Mouse (Mus musculus) limb, embryonic 11.5 days (tissue): ENCODE data around the gene Qsox2. TPM values are rescaled to one million over a fixed set of nuclear protein-coding genes. Genes with fewer than 3 reads are reported as not detected.

Experiments
- ATAC-seq: fragments of 200-750 bp; cut with Nextera tagmentation; 2 replicates; pipeline ENCODE4 v1.8.0; 2017; ENCODE audit warnings: low read depth; ENCODE audit not compliant: insufficient number of reproducible peaks, low FRiP score, low TSS enrichment
- DNase-seq: peaks from one replicate; pipeline ENCODE4 v3.0.0-alpha.2; 2015; ENCODE audit warnings: low spot score
- H3K27ac ChIP-seq: fragments of 300-500 bp; sonication (generic); replicated peaks from 2 replicates; pipeline ENCODE4 v1.5.1; 2014; ENCODE audit warnings: low read depth, mild to moderate bottlenecking, low read length
- H3K27me3 ChIP-seq: fragments of 300-500 bp; sonication (generic); 2 replicates; pipeline ENCODE4 v1.6.1; 2014; ENCODE audit warnings: mild to moderate bottlenecking, low read length, mixed read lengths; ENCODE audit not compliant: control insufficient read depth, insufficient read depth
- H3K36me3 ChIP-seq: fragments of 300-500 bp; sonication (generic); 2 replicates; pipeline ENCODE4 v1.6.1; 2014; ENCODE audit warnings: mild to moderate bottlenecking, low read length, moderate library complexity, mixed read lengths; ENCODE audit not compliant: control insufficient read depth, insufficient read depth
- H3K4me1 ChIP-seq: fragments of 300-500 bp; sonication (generic); 2 replicates; pipeline ENCODE4 v1.6.1; 2014; ENCODE audit warnings: low read length, mixed read lengths; ENCODE audit not compliant: control insufficient read depth, insufficient read depth
- H3K4me2 ChIP-seq: fragments of 300-500 bp; sonication (generic); 2 replicates; pipeline ENCODE4 v1.6.1; 2014; ENCODE audit warnings: low read depth, mild to moderate bottlenecking, moderate library complexity; ENCODE audit not compliant: severe bottlenecking
- H3K4me3 ChIP-seq: fragments of 300-500 bp; sonication (generic); 2 replicates; pipeline ENCODE4 v1.5.1; 2014; ENCODE audit warnings: low read depth, low read length
- H3K9ac ChIP-seq: fragments of 300-500 bp; sonication (generic); 2 replicates; pipeline ENCODE4 v1.6.1; 2014; ENCODE audit warnings: mild to moderate bottlenecking, low read length
- H3K9me3 ChIP-seq: fragments of 300-500 bp; sonication (generic); 2 replicates; pipeline ENCODE4 v1.6.1; 2016; ENCODE audit warnings: low read length; ENCODE audit not compliant: control insufficient read depth
- WGBS: fragments of 180-500 bp; shearing (Covaris S2); extraction: QIAGEN DNeasy Blood & Tissue Kit; methylation state at CpG from one replicate; pipeline ENCODE4 v1.1.7; 2014; 5-methylcytosine and 5-hydroxymethylcytosine counted together
- polyA plus RNA-seq: library from polyadenylated mRNA; unstranded; fragments of >200 nt; fragmentation: Nextera tagmentation; extraction: Ambion mirVana; gene quantifications from 2 replicates; pipeline ENCODE4 v1.2.1, GENCODE M21; 2014

Qsox2 gene
- polyA plus RNA-seq, 1 experiment from 2014 or later, result 12.0 TPM

DNA sequence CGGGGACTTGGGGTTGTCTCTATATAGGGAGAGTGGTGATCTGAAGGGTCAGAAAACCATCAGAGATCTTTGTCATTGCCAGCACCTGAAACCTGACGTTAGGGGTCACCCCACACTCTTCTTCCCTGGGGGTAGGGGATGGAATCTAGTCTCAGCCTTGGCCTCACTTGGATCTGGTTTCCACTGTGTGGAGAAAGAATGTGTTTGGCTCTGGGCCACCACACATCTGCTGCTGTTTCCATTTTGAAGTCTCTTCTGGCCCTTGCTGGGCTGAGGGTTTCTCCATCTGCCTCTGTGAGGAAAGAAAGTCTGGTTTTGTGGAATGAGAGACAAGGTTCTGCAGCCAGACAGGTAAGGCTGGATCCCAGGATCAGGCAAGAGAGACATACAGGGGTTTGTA, 27.8 kb upstream of the Qsox2 start:
- Histone ChIP-seq H3K4me3 (no peak overlapping the region), H3K27ac (no peak overlapping the region), H3K4me2 (no peak overlapping the region), H3K9ac (no peak overlapping the region), H3K36me3 (no peaks in the 10 kb centered on the region), H3K4me1 (no peaks in the 10 kb centered on the region), H3K27me3 (no peaks in the 10 kb centered on the region), H3K9me3 (no peaks in the 10 kb centered on the region)
- 76% methylated on average over 2 of the region's 2 CpGs for WGBS
- ATAC-seq (no peak), DNase-seq (no peak)

DNA sequence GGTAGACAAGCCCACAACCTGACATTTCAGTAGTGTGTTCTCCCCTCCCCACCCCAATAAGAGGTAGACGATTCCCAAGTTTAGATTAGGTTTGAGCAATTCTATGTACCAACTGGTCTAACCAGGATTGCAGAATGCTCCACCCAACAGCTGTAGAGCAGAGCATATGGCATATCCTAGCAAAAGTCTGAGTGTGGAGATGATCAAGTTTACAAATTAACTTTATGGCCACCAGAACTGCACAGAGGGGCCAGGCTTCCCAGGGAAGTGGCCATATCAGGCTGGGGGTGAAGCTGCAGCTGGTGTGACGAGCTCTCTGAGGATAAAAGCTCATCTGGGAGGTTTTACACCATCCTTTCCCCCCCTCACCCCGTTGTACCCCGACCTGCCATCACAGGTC, 27.3 kb upstream of the Qsox2 start:
- H3K27ac ChIP-seq, result no peak overlapping the region
- H3K27me3 ChIP-seq, result no peaks in the 10 kb centered on the region
- H3K4me3 ChIP-seq, result no peak overlapping the region
- no peaks in the 10 kb centered on the region for H3K4me1 ChIP-seq
- ATAC-seq (no peak), DNase-seq (no peak)
- WGBS, result 59% methylated on average over 4 of the region's 4 CpGs
- H3K36me3 ChIP-seq, result no peaks in the 10 kb centered on the region
- no peak overlapping the region for H3K4me2 ChIP-seq
- H3K9me3 ChIP-seq, result no peaks in the 10 kb centered on the region
- no peak overlapping the region for H3K9ac ChIP-seq

DNA sequence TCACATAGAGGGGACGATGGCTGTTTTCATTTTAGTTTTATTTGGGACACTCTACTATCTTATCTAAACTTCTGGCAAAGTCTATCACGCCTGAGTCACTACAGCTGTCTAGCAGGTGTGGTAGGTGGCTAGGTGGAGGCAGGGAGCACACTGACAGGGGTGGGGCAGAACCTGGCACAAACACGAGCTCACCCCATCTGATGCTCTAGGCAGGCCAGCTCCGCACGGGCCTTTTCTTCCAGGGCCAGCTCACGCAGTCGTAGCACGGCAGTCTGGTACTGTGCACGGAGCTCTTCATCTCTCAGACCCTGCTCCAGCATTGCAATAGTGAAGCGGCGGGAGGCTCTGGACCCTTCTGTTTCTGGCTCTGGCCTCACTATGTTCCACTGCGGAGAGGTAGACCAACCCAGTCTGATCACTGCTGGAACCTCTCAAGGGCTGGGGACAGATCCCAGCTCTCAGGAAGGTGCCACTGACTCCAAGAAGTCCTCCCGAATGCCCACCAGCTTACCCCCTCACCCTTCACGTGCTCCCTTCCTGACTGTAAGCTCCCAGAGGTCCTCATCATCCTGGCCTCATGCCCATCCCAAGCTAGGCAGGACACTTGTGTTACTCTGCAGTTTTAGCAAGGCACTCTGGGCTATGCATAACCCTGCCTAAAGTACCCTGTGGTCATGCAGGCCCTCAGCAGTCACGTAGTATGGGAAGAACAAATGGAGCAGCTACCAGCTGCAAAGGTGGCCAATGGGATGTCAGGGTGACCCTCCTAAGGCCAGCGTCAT, 20.2 kb upstream of the Qsox2 start:
- DNase-seq, result no peak
- Histone ChIP-seq H3K9me3 (no peaks in the 10 kb centered on the region), H3K4me3 (no peak overlapping the region), H3K9ac (no peak overlapping the region), H3K4me1 (no peaks in the 10 kb centered on the region), H3K36me3 (no peaks in the 10 kb centered on the region), H3K27ac (no peak overlapping the region), H3K4me2 (no peak overlapping the region), H3K27me3 (no peaks in the 10 kb centered on the region)
- WGBS, result 78% methylated on average over 16 of the region's 16 CpGs
- no peak for ATAC-seq

DNA sequence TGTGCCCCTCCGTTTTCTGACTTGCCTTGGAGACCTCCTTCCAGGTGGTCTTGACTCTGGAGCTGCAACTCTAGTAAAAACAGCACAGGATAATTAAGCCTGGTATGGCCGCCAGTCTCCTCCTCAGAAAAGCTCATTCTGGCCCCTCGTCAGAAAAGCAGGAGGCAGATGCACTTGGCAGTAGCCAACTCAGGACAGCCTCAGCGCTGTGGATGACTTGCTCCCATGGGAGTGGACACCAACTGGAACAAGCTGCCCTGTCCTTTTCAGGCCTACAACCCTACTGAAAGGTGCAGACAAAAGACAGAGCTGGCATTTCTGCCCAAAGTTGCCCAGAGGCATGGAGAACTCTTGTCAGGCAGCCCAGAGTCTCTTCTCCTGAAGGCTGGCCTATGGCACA, 17.5 kb upstream of the Qsox2 start:
- Histone ChIP-seq H3K27me3 (no peaks in the 10 kb centered on the region), H3K27ac (no peak overlapping the region), H3K4me2 (no peak overlapping the region), H3K4me1 (no peaks in the 10 kb centered on the region), H3K9ac (no peak overlapping the region), H3K36me3 (no peaks in the 10 kb centered on the region), H3K4me3 (no peak overlapping the region), H3K9me3 (no peaks in the 10 kb centered on the region)
- ATAC-seq (no peak), DNase-seq (no peak)
- WGBS, result 30% methylated on average over 4 of the region's 4 CpGs

DNA sequence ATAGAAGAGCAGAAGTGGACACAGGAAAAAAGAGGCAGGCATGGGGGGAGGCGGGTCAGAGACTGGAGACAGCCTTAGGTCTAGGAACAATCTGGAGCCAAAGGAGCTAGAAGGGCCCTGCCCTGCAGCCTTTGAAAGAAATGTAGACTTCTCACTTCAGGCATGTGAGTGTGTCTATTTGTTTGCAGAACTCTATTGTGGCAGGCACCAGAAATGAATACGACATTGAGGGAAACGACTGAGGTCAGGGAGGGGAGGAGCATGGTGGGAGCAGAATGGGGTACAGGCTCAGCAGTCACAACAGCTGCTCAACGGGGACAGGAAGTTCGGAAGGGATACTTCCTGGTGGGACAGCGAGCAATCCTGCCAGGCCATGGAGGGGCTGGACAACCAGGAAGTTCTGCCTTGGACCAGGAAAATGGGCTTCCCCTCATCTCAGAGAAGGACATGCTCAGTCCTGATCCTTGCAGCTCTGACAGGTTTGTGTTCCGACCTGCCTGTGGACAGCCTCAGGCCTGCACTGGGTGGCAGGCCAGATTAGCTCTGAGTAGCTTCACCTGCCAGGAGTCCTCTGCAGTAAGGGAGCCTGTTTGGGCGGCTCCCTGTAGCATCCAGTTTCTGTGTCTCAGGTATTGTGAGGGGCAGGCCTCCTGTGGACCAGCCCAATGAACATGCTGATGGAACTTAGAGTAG, 15.3 kb upstream of the Qsox2 start:
- DNase-seq (no peak), ATAC-seq (no peak)
- H3K27me3 ChIP-seq, result no peaks in the 10 kb centered on the region
- no peak overlapping the region for H3K27ac ChIP-seq
- H3K4me1 ChIP-seq, result no peaks in the 10 kb centered on the region
- no peaks in the 10 kb centered on the region for H3K9me3 ChIP-seq
- no peaks in the 10 kb centered on the region for H3K36me3 ChIP-seq
- no peak overlapping the region for H3K4me3 ChIP-seq
- no peak overlapping the region for H3K9ac ChIP-seq
- H3K4me2 ChIP-seq, result no peak overlapping the region
- 69% methylated on average over 8 of the region's 8 CpGs for WGBS

DNA sequence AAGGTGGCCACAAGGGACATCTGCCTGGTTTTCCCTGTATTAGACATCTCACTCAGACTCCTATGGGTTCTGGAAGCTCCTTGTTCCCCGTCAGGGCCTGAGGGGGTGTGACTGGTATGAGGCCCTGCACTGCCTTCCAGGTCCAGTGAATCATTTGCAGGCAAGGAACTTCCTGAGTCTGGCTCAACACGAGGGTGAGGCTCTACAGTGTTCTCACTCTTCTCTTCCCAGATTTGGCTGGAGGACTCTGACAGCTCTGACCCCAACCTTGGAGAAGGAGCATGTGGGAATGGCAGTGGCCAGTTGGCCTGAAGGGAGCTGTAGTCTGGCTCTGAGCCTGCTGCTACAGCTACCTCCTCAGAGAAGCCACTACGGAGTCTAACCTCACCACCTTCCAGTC, 10.2 kb upstream of the Qsox2 start:
- H3K4me3 ChIP-seq, result no peak overlapping the region
- H3K9me3 ChIP-seq, result no peaks in the 10 kb centered on the region
- no peaks in the 10 kb centered on the region for H3K4me1 ChIP-seq
- no peak overlapping the region for H3K4me2 ChIP-seq
- H3K9ac ChIP-seq, result no peak overlapping the region
- H3K36me3 ChIP-seq, result no peaks in the 10 kb centered on the region
- no peaks in the 10 kb centered on the region for H3K27me3 ChIP-seq
- 62% methylated on average over 3 of the region's 3 CpGs for WGBS
- ATAC-seq, result no peak
- no peak for DNase-seq
- H3K27ac ChIP-seq, result no peak overlapping the region

DNA sequence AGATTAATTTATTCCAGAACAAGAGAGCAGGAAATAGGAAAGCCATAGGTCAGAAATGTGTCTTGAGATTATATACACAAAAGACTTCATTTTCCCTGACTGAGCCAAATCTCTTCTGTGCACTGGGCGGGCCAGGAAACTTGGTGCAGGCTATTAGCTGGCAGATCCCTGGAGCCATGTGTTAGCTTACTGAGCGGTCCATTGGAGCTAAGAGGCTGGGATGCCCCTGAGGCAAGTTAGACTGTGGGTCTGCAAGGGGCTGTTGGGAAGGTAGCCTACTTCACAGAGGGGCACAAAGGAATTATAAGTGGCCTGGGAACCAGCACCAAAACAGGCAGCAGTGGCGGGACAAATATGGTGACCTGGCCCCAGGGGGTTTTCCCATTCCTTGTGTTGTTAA, 3.5 kb upstream of the Qsox2 start:
- Histone ChIP-seq H3K36me3 (no peaks in the 10 kb centered on the region), H3K27me3 (no peaks in the 10 kb centered on the region), H3K27ac (no peak overlapping the region), H3K4me1 (peaks cover 14% of the 10 kb centered on the region), H3K4me2 (no peak overlapping the region), H3K4me3 (no peak overlapping the region), H3K9ac (no peak overlapping the region), H3K9me3 (no peaks in the 10 kb centered on the region)
- ATAC-seq (no peak), DNase-seq (no peak)
- WGBS, result 71% methylated on average over 3 of the region's 3 CpGs

DNA sequence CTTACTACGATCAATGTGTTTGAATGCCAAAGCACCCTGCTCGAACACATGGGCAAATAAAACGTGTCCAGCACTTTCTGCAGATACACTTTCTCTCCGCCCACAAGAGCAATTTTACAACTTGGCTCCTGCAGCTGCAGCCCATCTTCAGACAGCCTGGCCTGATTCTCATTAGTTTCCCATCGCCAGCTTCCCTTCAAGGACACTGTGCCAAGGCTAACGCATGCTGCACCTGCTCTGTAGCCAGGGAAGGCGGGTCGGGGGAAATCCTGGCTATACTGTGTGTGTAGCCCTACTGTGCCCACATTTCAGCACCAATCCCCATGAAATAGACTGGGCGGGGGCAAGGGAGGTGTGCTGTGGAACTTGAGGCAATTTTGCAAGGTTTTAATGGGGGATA, 3.0 kb upstream of the Qsox2 start:
- H3K4me2 ChIP-seq, result no peak overlapping the region
- ATAC-seq (no peak), DNase-seq (no peak)
- WGBS, result 46% methylated on average over 9 of the region's 9 CpGs
- no peaks in the 10 kb centered on the region for H3K36me3 ChIP-seq
- peaks cover 15% of the 10 kb centered on the region for H3K4me1 ChIP-seq
- no peak overlapping the region for H3K9ac ChIP-seq
- no peaks in the 10 kb centered on the region for H3K27me3 ChIP-seq
- H3K9me3 ChIP-seq, result no peaks in the 10 kb centered on the region
- H3K4me3 ChIP-seq, result no peak overlapping the region
- H3K27ac ChIP-seq, result no peak overlapping the region
